Mouse (Mus musculus): ENCODE measurements around the gene Gfy. TPM values are rescaled to one million over a fixed set of nuclear protein-coding genes. Genes with fewer than 3 reads are reported as not detected.

Gene Gfy
- polyA plus RNA-seq, 1 experiment from 2014 or later, result not detected

GRCm38 (mm10) chr7:45196176-45196535 is 16.8 kb upstream of the Gfy start:
- WGBS, result 86% methylated on average over 4 of the region's 4 CpGs
- no peaks in the 10 kb centered on the region for H3K9me3 ChIP-seq (ENCODE audit: control insufficient read depth, low read length)
- no peaks in the 10 kb centered on the region for H3K36me3 ChIP-seq (ENCODE audit: control insufficient read depth, insufficient read depth)
- peaks cover 5% of the 10 kb centered on the region for H3K4me1 ChIP-seq (replicated peaks; ENCODE audit: control insufficient read depth, insufficient read depth, low read length)
- H3K27ac ChIP-seq (ENCODE audit: low read length), result no peak overlapping the region
- H3K9ac ChIP-seq (replicated peaks; ENCODE audit: low read depth, low read length), result no peak overlapping the region
- no peak for ATAC-seq
- no peaks in the 10 kb centered on the region for H3K27me3 ChIP-seq (replicated peaks; ENCODE audit: control insufficient read depth, insufficient read depth, low read length)
- H3K4me3 ChIP-seq (replicated peaks; ENCODE audit: low read length), result no peak overlapping the region
- no peak overlapping the region for H3K4me2 ChIP-seq (ENCODE audit: low read length)

- 58% methylated on average over 13 of the region's 13 CpGs for WGBS
- Histone ChIP-seq H3K9me3 (ENCODE audit: control insufficient read depth, low read length) (no peaks in the 10 kb centered on the region), H3K4me2 (ENCODE audit: low read length) (no peak overlapping the region), H3K36me3 (ENCODE audit: control insufficient read depth, insufficient read depth) (no peaks in the 10 kb centered on the region), H3K4me1 (replicated peaks; ENCODE audit: control insufficient read depth, insufficient read depth, low read length) (peaks cover 5% of the 10 kb centered on the region), H3K4me3 (replicated peaks; ENCODE audit: low read length) (no peak overlapping the region), H3K27me3 (replicated peaks; ENCODE audit: control insufficient read depth, insufficient read depth, low read length) (no peaks in the 10 kb centered on the region), H3K9ac (replicated peaks; ENCODE audit: low read depth, low read length) (no peak overlapping the region), H3K27ac (ENCODE audit: low read length) (no peak overlapping the region)
- no peak for ATAC-seq
Observed at GRCm38 (mm10) chr7:45195341-45196175, 16.2 kb upstream of the Gfy start.

GRCm38 (mm10) chr7:45193871-45194785 is 14.8 kb upstream of the Gfy start:
- Histone ChIP-seq H3K27ac (ENCODE audit: low read length) (no peak overlapping the region), H3K9ac (replicated peaks; ENCODE audit: low read depth, low read length) (no peak overlapping the region), H3K9me3 (ENCODE audit: control insufficient read depth, low read length) (no peaks in the 10 kb centered on the region), H3K4me3 (replicated peaks; ENCODE audit: low read length) (no peak overlapping the region), H3K4me1 (replicated peaks; ENCODE audit: control insufficient read depth, insufficient read depth, low read length) (peaks cover 5% of the 10 kb centered on the region), H3K36me3 (ENCODE audit: control insufficient read depth, insufficient read depth) (no peaks in the 10 kb centered on the region), H3K4me2 (ENCODE audit: low read length) (no peak overlapping the region), H3K27me3 (replicated peaks; ENCODE audit: control insufficient read depth, insufficient read depth, low read length) (0 out of 2 replicates have a peak, but pooled peaks cover 2% of the 10 kb centered on the region)
- no peak for ATAC-seq
- 72% methylated on average over 17 of the region's 17 CpGs for WGBS

- Histone ChIP-seq H3K9me3 (ENCODE audit: control insufficient read depth, low read length) (no peaks in the 10 kb centered on the region), H3K27me3 (replicated peaks; ENCODE audit: control insufficient read depth, insufficient read depth, low read length) (0 out of 2 replicates have a peak, but pooled peaks cover 2% of the 10 kb centered on the region), H3K9ac (replicated peaks; ENCODE audit: low read depth, low read length) (no peak overlapping the region), H3K27ac (ENCODE audit: low read length) (no peak overlapping the region), H3K4me3 (replicated peaks; ENCODE audit: low read length) (no peak overlapping the region), H3K4me1 (replicated peaks; ENCODE audit: control insufficient read depth, insufficient read depth, low read length) (peaks cover 4% of the 10 kb centered on the region), H3K36me3 (ENCODE audit: control insufficient read depth, insufficient read depth) (no peaks in the 10 kb centered on the region), H3K4me2 (ENCODE audit: low read length) (no peak overlapping the region)
- 50% methylated on average over 5 of the region's 5 CpGs for WGBS
- ATAC-seq, result no peak
Observed at GRCm38 (mm10) chr7:45193406-45193805, 14.0 kb upstream of the Gfy start.

- no peak for ATAC-seq
- no peak overlapping the region for H3K27ac ChIP-seq (ENCODE audit: low read length)
- WGBS, result 82% methylated on average over 7 of the region's 7 CpGs
- no peak overlapping the region for H3K4me2 ChIP-seq (ENCODE audit: low read length)
- H3K4me1 ChIP-seq (replicated peaks; ENCODE audit: control insufficient read depth, insufficient read depth, low read length), result no peaks in the 10 kb centered on the region
- no peaks in the 10 kb centered on the region for H3K9me3 ChIP-seq (ENCODE audit: control insufficient read depth, low read length)
- no peak overlapping the region for H3K9ac ChIP-seq (replicated peaks; ENCODE audit: low read depth, low read length)
- no peaks in the 10 kb centered on the region for H3K36me3 ChIP-seq (ENCODE audit: control insufficient read depth, insufficient read depth)
- H3K27me3 ChIP-seq (replicated peaks; ENCODE audit: control insufficient read depth, insufficient read depth, low read length), result 0 out of 2 replicates have a peak, but pooled peaks cover 2% of the 10 kb centered on the region
- H3K4me3 ChIP-seq (replicated peaks; ENCODE audit: low read length), result no peak overlapping the region
Observed at GRCm38 (mm10) chr7:45192585-45193310, 13.4 kb upstream of the Gfy start.

- H3K9ac ChIP-seq (replicated peaks; ENCODE audit: low read depth, low read length), result no peak overlapping the region
- 22% methylated on average over 8 of the region's 8 CpGs for WGBS
- H3K27ac ChIP-seq (ENCODE audit: low read length), result no peak overlapping the region
- ATAC-seq, result no peak
- H3K4me2 ChIP-seq (ENCODE audit: low read length), result no peak overlapping the region
- H3K9me3 ChIP-seq (ENCODE audit: control insufficient read depth, low read length), result no peaks in the 10 kb centered on the region
- no peaks in the 10 kb centered on the region for H3K36me3 ChIP-seq (ENCODE audit: control insufficient read depth, insufficient read depth)
- H3K4me1 ChIP-seq (replicated peaks; ENCODE audit: control insufficient read depth, insufficient read depth, low read length), result no peaks in the 10 kb centered on the region
- H3K4me3 ChIP-seq (replicated peaks; ENCODE audit: low read length), result no peak overlapping the region
- H3K27me3 ChIP-seq (replicated peaks; ENCODE audit: control insufficient read depth, insufficient read depth, low read length), result 0 out of 2 replicates have a peak, but pooled peaks cover 2% of the 10 kb centered on the region
Observed at GRCm38 (mm10) chr7:45191803-45192363, 12.5 kb upstream of the Gfy start.

GRCm38 (mm10) chr7:45191161-45191560 is 11.8 kb upstream of the Gfy start:
- H3K4me2 ChIP-seq (ENCODE audit: low read length), result no peak overlapping the region
- no peaks in the 10 kb centered on the region for H3K4me1 ChIP-seq (replicated peaks; ENCODE audit: control insufficient read depth, insufficient read depth, low read length)
- ATAC-seq, result no peak
- peaks cover 2% of the 10 kb centered on the region; the same call in 1 of the 2 replicates for H3K27me3 ChIP-seq (replicated peaks; ENCODE audit: control insufficient read depth, insufficient read depth, low read length)
- no peak overlapping the region for H3K9ac ChIP-seq (replicated peaks; ENCODE audit: low read depth, low read length)
- H3K4me3 ChIP-seq (replicated peaks; ENCODE audit: low read length), result no peak overlapping the region
- no peaks in the 10 kb centered on the region for H3K36me3 ChIP-seq (ENCODE audit: control insufficient read depth, insufficient read depth)
- WGBS, result 80% methylated on average over 2 of the region's 2 CpGs
- no peak overlapping the region for H3K27ac ChIP-seq (ENCODE audit: low read length)
- no peaks in the 10 kb centered on the region for H3K9me3 ChIP-seq (ENCODE audit: control insufficient read depth, low read length)

GRCm38 (mm10) chr7:45190186-45190585 is 10.8 kb upstream of the Gfy start:
- peaks cover 2% of the 10 kb centered on the region; the same call in 1 of the 2 replicates for H3K27me3 ChIP-seq (replicated peaks; ENCODE audit: control insufficient read depth, insufficient read depth, low read length)
- no peaks in the 10 kb centered on the region for H3K36me3 ChIP-seq (ENCODE audit: control insufficient read depth, insufficient read depth)
- 89% methylated on average over 6 of the region's 6 CpGs for WGBS
- H3K9ac ChIP-seq (replicated peaks; ENCODE audit: low read depth, low read length), result no peak overlapping the region
- H3K4me1 ChIP-seq (replicated peaks; ENCODE audit: control insufficient read depth, insufficient read depth, low read length), result no peaks in the 10 kb centered on the region
- ATAC-seq, result no peak
- H3K27ac ChIP-seq (ENCODE audit: low read length), result no peak overlapping the region
- no peaks in the 10 kb centered on the region for H3K9me3 ChIP-seq (ENCODE audit: control insufficient read depth, low read length)
- H3K4me2 ChIP-seq (ENCODE audit: low read length), result no peak overlapping the region
- no peak overlapping the region for H3K4me3 ChIP-seq (replicated peaks; ENCODE audit: low read length)

Data from forebrain, embryonic 16.5 days (tissue).